Mouse (Mus musculus) heart, adult 11 months (tissue): ENCODE data around the gene Parp3.

Experiments
- DNase-seq: peaks from one replicate; pipeline ENCODE4 v3.0.0; 2022

Gene Parp3

DNA sequence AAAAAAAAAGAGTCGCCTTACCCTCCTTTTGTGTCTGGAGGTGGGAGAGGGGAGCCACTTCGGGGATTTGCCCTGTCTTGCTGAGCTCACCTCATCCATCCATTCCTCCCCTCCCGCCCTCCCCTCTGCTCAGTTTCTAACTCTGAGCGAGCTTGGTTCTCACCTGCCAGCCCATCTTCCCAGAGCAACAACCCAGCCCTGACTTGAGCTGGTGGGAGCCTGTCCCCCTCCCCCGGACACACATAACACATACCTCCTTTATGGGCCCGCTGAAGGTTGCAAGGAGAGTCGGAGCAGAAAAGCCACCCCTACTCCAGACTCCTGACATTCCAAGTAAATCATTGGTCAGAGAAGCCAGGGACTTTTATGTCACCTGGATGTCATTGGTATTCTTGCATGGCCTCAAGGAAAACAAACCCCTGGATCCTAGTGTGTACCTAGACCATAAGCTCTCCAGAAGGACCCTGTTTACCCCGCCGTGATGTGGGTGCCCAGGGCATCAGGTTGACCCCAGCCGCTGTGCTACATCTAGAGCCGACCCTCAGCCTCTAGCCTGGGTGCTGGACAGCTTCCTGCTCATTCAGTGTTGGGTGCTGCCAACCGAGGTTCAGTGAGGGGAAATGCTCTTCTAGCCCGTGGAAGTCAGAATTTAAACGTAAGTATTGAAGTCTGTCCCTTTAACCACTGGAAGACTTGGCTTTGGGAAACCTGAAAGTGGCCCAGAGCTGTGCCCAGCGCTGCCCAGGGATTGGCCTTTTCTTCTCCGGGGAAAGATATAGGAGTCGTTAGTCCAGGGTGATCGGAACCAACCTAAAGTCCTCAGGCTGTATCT, 55.5 kb downstream of the Parp3 start:
- no peak for DNase-seq

DNA sequence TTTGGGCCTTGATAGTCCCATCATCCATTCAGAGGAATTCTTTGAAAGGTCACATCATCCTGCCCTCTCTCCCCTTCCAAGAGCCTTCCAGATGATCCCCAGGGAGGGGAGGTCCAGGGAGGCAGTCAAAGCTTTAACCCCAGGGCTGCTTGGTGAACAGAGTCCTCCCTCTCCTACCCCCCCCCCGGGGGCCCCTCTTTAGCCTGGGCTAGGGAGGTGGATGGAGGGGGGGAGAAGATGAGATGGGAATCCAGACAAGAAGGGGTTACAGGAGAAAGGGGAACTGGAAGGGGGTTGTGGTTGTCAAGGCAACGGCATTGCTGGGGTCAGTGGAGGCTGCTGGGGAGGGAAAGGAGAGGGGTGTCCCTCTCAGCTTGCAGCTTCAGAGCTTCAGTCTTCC, 56.1 kb downstream of the Parp3 start:
- peak; percentile 89 for DNase-seq
